Mouse (Mus musculus) hindbrain, embryonic 16.5 days (tissue): ENCODE measurements around the gene Slc20a1. TPM values are rescaled to one million over a fixed set of nuclear protein-coding genes. Genes with fewer than 3 reads are reported as not detected.

ENCODE experiments used
- ATAC-seq: fragments of 200-750 bp; cut with Nextera tagmentation; 2 replicates; pipeline ENCODE4 v1.8.0; 2017; ENCODE audit warnings: moderate TSS enrichment, moderate library complexity
- H3K27ac ChIP-seq: fragments of 300-500 bp; sonication (generic); 2 replicates; pipeline ENCODE4 v1.5.1; 2014; ENCODE audit warnings: low read depth, mild to moderate bottlenecking, control low read depth, low read length, moderate library complexity
- H3K27me3 ChIP-seq: fragments of 300-500 bp; sonication (generic); replicated peaks from 2 replicates; pipeline ENCODE4 v1.6.1; 2014; ENCODE audit warnings: low read length; ENCODE audit not compliant: control insufficient read depth, insufficient read depth
- H3K36me3 ChIP-seq: fragments of 300-500 bp; sonication (generic); 2 replicates; pipeline ENCODE4 v1.6.1; 2014; ENCODE audit warnings: mild to moderate bottlenecking, low read length, moderate library complexity, mixed read lengths; ENCODE audit not compliant: control insufficient read depth, insufficient read depth
- H3K4me1 ChIP-seq: fragments of 300-500 bp; sonication (generic); 2 replicates; pipeline ENCODE4 v1.6.1; 2014; ENCODE audit warnings: low read depth, low read length; ENCODE audit not compliant: control insufficient read depth, insufficient read depth
- H3K4me2 ChIP-seq: fragments of 300-500 bp; sonication (generic); 2 replicates; pipeline ENCODE4 v1.6.1; 2014; ENCODE audit warnings: mild to moderate bottlenecking, low read length, control low read depth, moderate library complexity
- H3K4me3 ChIP-seq: fragments of 300-500 bp; sonication (generic); 2 replicates; pipeline ENCODE4 v1.5.1; 2014; ENCODE audit warnings: mild to moderate bottlenecking, low read length, control low read depth, moderate library complexity
- H3K9ac ChIP-seq: fragments of 300-500 bp; sonication (generic); 2 replicates; pipeline ENCODE4 v1.6.1; 2014; ENCODE audit warnings: low read depth, mild to moderate bottlenecking, control low read depth, low read length, moderate library complexity
- H3K9me3 ChIP-seq: fragments of 300-500 bp; sonication (generic); 2 replicates; pipeline ENCODE4 v1.6.1; 2014; ENCODE audit warnings: mild to moderate bottlenecking, low read length, moderate library complexity; ENCODE audit not compliant: control insufficient read depth
- WGBS: fragments of 180-500 bp; shearing (Covaris S2); extraction: QIAGEN DNeasy Blood & Tissue Kit; methylation state at CpG from one replicate; pipeline ENCODE4 v1.1.7; 2014; 5-methylcytosine and 5-hydroxymethylcytosine counted together
- polyA plus RNA-seq: library from polyadenylated mRNA; unstranded; fragments of >200 nt; fragmentation: Nextera tagmentation; extraction: Ambion mirVana; gene quantifications from 2 replicates; pipeline ENCODE4 v1.2.1, GENCODE M21; 2015

The Slc20a1 gene
- polyA plus RNA-seq, 1 experiment from 2014 or later: 53.2 TPM

GRCm38 (mm10) chr2:129218537-129219105 is 20.1 kb downstream of the Slc20a1 start:
- no peak for ATAC-seq
- Histone ChIP-seq H3K36me3 (no peaks in the 10 kb centered on the region), H3K9ac (no peak overlapping the region), H3K4me1 (no peaks in the 10 kb centered on the region), H3K9me3 (no peaks in the 10 kb centered on the region), H3K27me3 (no peaks in the 10 kb centered on the region), H3K27ac (no peak overlapping the region), H3K4me2 (no peak overlapping the region), H3K4me3 (no peak overlapping the region)
- 83% methylated on average over 4 of the region's 4 CpGs for WGBS

- Histone ChIP-seq H3K27me3 (no peaks in the 10 kb centered on the region), H3K4me1 (no peaks in the 10 kb centered on the region), H3K36me3 (no peaks in the 10 kb centered on the region), H3K4me2 (no peak overlapping the region), H3K4me3 (no peak overlapping the region), H3K27ac (no peak overlapping the region), H3K9me3 (no peaks in the 10 kb centered on the region), H3K9ac (no peak overlapping the region)
- ATAC-seq: no peak
- WGBS: 75% methylated on average over 9 of the region's 9 CpGs
Observed at GRCm38 (mm10) chr2:129221097-129221632, 22.6 kb downstream of the Slc20a1 start.

GRCm38 (mm10) chr2:129224178-129224577 is 25.6 kb downstream of the Slc20a1 start:
- WGBS: 86% methylated on average over 4 of the region's 4 CpGs
- ATAC-seq: no peak
- H3K36me3 ChIP-seq: no peaks in the 10 kb centered on the region
- no peak overlapping the region for H3K4me2 ChIP-seq
- H3K27me3 ChIP-seq: no peaks in the 10 kb centered on the region
- no peaks in the 10 kb centered on the region for H3K4me1 ChIP-seq
- H3K9ac ChIP-seq: no peak overlapping the region
- 0 out of 2 replicates have a peak, but pooled peaks cover 3% of the 10 kb centered on the region for H3K9me3 ChIP-seq
- no peak overlapping the region for H3K27ac ChIP-seq
- H3K4me3 ChIP-seq: no peak overlapping the region

- H3K4me3 ChIP-seq: no peak overlapping the region
- H3K4me2 ChIP-seq: no peak overlapping the region
- H3K4me1 ChIP-seq: no peaks in the 10 kb centered on the region
- no peaks in the 10 kb centered on the region for H3K36me3 ChIP-seq
- no peak for ATAC-seq
- H3K9me3 ChIP-seq: 0 out of 2 replicates have a peak, but pooled peaks cover 3% of the 10 kb centered on the region
- H3K27ac ChIP-seq: no peak overlapping the region
- WGBS: 76% methylated on average over 17 of the region's 17 CpGs
- H3K9ac ChIP-seq: no peak overlapping the region
- H3K27me3 ChIP-seq: no peaks in the 10 kb centered on the region
Observed at GRCm38 (mm10) chr2:129225251-129225819, 26.8 kb downstream of the Slc20a1 start.

- WGBS: 72% methylated on average over 11 of the region's 11 CpGs
- ATAC-seq: no peak
- Histone ChIP-seq H3K9me3 (0 out of 2 replicates have a peak, but pooled peaks cover 3% of the 10 kb centered on the region), H3K27ac (no peak overlapping the region), H3K4me1 (no peaks in the 10 kb centered on the region), H3K27me3 (no peaks in the 10 kb centered on the region), H3K36me3 (no peaks in the 10 kb centered on the region), H3K4me2 (no peak overlapping the region), H3K4me3 (no peak overlapping the region), H3K9ac (no peak overlapping the region)
Observed at GRCm38 (mm10) chr2:129226296-129226851, 27.8 kb downstream of the Slc20a1 start.

- ATAC-seq: no peak
- no peak overlapping the region for H3K9ac ChIP-seq
- H3K27me3 ChIP-seq: no peaks in the 10 kb centered on the region
- WGBS: 81% methylated on average over 7 of the region's 7 CpGs
- no peak overlapping the region for H3K27ac ChIP-seq
- no peak overlapping the region for H3K4me2 ChIP-seq
- H3K4me3 ChIP-seq: no peak overlapping the region
- no peaks in the 10 kb centered on the region for H3K4me1 ChIP-seq
- no peaks in the 10 kb centered on the region for H3K36me3 ChIP-seq
- H3K9me3 ChIP-seq: 0 out of 2 replicates have a peak, but pooled peaks cover 3% of the 10 kb centered on the region
Observed at GRCm38 (mm10) chr2:129227011-129227529, 28.5 kb downstream of the Slc20a1 start.

GRCm38 (mm10) chr2:129227709-129228108 is 29.1 kb downstream of the Slc20a1 start:
- no peaks in the 10 kb centered on the region for H3K4me1 ChIP-seq
- no peak overlapping the region for H3K4me3 ChIP-seq
- 82% methylated on average over 6 of the region's 7 CpGs for WGBS
- no peak overlapping the region for H3K4me2 ChIP-seq
- no peaks in the 10 kb centered on the region for H3K36me3 ChIP-seq
- H3K27me3 ChIP-seq: no peaks in the 10 kb centered on the region
- ATAC-seq: no peak
- H3K9ac ChIP-seq: no peak overlapping the region
- H3K9me3 ChIP-seq: 0 out of 2 replicates have a peak, but pooled peaks cover 3% of the 10 kb centered on the region
- no peak overlapping the region for H3K27ac ChIP-seq

- H3K4me1 ChIP-seq: no peaks in the 10 kb centered on the region
- 0 out of 2 replicates have a peak, but pooled peaks cover 3% of the 10 kb centered on the region for H3K9me3 ChIP-seq
- no peaks in the 10 kb centered on the region for H3K27me3 ChIP-seq
- no peak for ATAC-seq
- 89% methylated on average over 4 of the region's 4 CpGs for WGBS
- no peak overlapping the region for H3K4me2 ChIP-seq
- H3K9ac ChIP-seq: no peak overlapping the region
- H3K4me3 ChIP-seq: no peak overlapping the region
- H3K27ac ChIP-seq: no peak overlapping the region
- H3K36me3 ChIP-seq: no peaks in the 10 kb centered on the region
Observed at GRCm38 (mm10) chr2:129228571-129228970, 30.0 kb downstream of the Slc20a1 start.

- no peak for ATAC-seq
- WGBS: 94% methylated on average over 7 of the region's 7 CpGs
- no peak overlapping the region for H3K9ac ChIP-seq
- no peak overlapping the region for H3K4me2 ChIP-seq
- no peaks in the 10 kb centered on the region for H3K27me3 ChIP-seq
- H3K4me1 ChIP-seq: no peaks in the 10 kb centered on the region
- 0 out of 2 replicates have a peak, but pooled peaks cover 3% of the 10 kb centered on the region for H3K9me3 ChIP-seq
- H3K4me3 ChIP-seq: no peak overlapping the region
- no peak overlapping the region for H3K27ac ChIP-seq
- H3K36me3 ChIP-seq: no peaks in the 10 kb centered on the region
Observed at GRCm38 (mm10) chr2:129229316-129229715, 30.8 kb downstream of the Slc20a1 start.
